Mouse (Mus musculus): Measurements from ENCODE around the gene Tmx2. TPM values are rescaled to one million over a fixed set of nuclear protein-coding genes. Genes with fewer than 3 reads are reported as not detected.

Tmx2 gene
- polyA plus RNA-seq, 1 experiment: 86.0 TPM

DNA sequence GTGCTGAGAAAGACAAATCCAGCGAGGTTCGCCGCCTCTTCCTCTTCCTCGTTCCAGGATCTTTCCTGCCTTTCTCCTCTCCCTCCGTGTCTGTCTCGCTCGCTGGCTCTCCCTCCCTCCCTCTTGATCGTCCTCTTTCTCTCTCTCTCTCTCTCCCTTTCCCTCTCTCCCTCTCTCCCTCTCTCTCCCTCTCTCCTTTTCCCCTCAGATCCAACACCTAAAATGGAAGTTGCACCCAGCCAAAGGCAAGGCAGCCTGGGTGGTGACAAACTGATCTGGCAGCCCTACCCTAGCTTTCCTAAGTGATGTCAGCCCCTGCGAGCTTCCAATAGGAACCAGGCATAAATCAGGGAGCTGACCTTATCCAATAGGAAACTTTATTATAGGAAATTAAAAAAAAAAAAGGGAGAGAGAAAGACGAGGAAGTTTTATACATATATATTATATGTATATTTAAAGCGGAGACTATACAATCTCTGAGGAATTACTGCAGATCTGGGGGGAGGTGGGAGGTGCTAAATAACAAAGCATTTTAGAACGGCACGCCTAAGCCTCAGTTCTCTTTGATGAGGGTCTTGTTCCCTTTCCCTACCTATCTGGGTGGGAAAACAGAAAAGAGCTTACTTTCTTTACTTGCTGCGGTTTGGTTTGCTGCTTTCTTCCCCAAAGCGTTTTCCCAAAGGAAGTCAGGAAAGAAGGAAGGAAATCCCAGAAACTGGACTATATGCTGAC, 28.3 kb downstream of the Tmx2 start, which contains the start of gene Ctnnd1:
TSS of gene Ctnnd1 (minus strand) at position 302 of the 732 bp plus-strand sequence.
- H3K36me3 ChIP-seq (ENCODE audit: control insufficient read depth, insufficient read depth, low read length): no peaks in the 10 kb centered on the region
- peaks cover 6% of the 10 kb centered on the region for H3K4me1 ChIP-seq (ENCODE audit: control insufficient read depth, insufficient read depth, low read length)
- H3K27ac ChIP-seq (ENCODE audit: control insufficient read depth, insufficient read depth, low read depth, low read length): peak within 1 kb of the TSS; percentile 87
- TF ChIP-seq CTCF (IDR thresholded peaks at IDR 0.05; ENCODE audit: control insufficient read depth, insufficient read depth, insufficient replicate concordance, low read depth, low read length) (no peak), POLR2A (IDR thresholded peaks at IDR 0.05; ENCODE audit: control insufficient read depth, low read depth, low read length) (peak; percentile 78)
- peak within 1 kb of the TSS; percentile 86 for H3K4me3 ChIP-seq (ENCODE audit: control insufficient read depth, low read depth, low read length)
- no peaks in the 10 kb centered on the region for H3K27me3 ChIP-seq (ENCODE audit: control insufficient read depth, insufficient read depth, low read length)

DNA sequence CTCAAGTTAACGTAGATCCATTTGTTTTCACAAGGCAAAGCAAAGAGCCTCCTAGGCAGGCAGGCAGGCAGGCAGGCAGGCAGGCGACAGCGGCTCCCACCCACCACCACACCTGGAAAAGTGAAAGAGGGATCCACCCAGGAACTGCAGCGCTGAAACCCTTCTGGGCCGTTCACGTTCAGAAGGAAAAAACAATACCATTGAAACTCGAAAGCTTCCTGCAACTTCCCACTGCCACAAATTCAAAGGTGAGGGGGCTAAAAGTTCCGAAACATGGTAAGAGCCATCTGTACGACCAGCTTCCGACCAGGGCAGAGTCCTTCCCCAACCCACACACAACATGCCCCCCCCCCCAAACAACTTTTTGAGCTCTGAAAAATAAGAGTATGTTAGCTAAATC, 29.3 kb downstream of the Tmx2 start:
- Histone ChIP-seq H3K4me3 (ENCODE audit: control insufficient read depth, low read depth, low read length) (peak overlapping the region; percentile 69), H3K36me3 (ENCODE audit: control insufficient read depth, insufficient read depth, low read length) (no peaks in the 10 kb centered on the region), H3K4me1 (ENCODE audit: control insufficient read depth, insufficient read depth, low read length) (peaks cover 6% of the 10 kb centered on the region), H3K27ac (ENCODE audit: control insufficient read depth, insufficient read depth, low read depth, low read length) (peak overlapping the region; percentile 77), H3K27me3 (ENCODE audit: control insufficient read depth, insufficient read depth, low read length) (no peaks in the 10 kb centered on the region)
- no peak for TF ChIP-seq POLR2A (IDR thresholded peaks at IDR 0.05; ENCODE audit: control insufficient read depth, low read depth, low read length)
- no peak for TF ChIP-seq CTCF (IDR thresholded peaks at IDR 0.05; ENCODE audit: control insufficient read depth, insufficient read depth, insufficient replicate concordance, low read depth, low read length)

GRCm38 (mm10) chr2:84648369-84648768, 30.6 kb downstream of the Tmx2 start:
- Histone ChIP-seq H3K36me3 (ENCODE audit: control insufficient read depth, insufficient read depth, low read length) (no peaks in the 10 kb centered on the region), H3K4me3 (ENCODE audit: control insufficient read depth, low read depth, low read length) (no peak overlapping the region), H3K27ac (ENCODE audit: control insufficient read depth, insufficient read depth, low read depth, low read length) (no peak overlapping the region), H3K27me3 (ENCODE audit: control insufficient read depth, insufficient read depth, low read length) (no peaks in the 10 kb centered on the region), H3K4me1 (ENCODE audit: control insufficient read depth, insufficient read depth, low read length) (peaks cover 8% of the 10 kb centered on the region)
- TF ChIP-seq CTCF (IDR thresholded peaks at IDR 0.05; ENCODE audit: control insufficient read depth, insufficient read depth, insufficient replicate concordance, low read depth, low read length) (no peak), POLR2A (IDR thresholded peaks at IDR 0.05; ENCODE audit: control insufficient read depth, low read depth, low read length) (no peak)

DNA sequence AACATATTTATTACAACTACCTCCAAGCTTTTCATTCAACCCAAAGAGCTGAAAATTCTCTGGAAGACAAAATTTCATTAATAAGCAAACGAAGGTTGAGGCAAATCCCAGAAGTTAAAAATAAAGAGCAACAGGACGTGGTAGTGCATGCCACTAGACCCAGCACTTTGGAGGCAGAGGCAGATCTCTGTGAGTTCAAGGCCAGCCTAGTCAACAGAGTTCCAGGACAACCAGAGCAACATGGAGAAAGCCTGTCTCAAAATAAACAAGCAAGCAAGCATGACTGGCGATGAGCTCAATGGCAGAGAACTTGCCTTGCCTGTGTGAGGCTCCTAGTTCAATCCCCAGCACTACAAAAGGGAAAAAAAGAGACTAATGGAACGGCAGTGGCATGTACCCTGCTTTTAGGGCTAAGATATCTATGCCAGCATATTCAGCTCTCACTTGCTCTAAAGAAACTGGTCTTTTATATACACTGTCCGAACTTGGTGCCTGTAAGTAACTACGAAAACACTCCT, 31.8 kb downstream of the Tmx2 start:
- no peaks in the 10 kb centered on the region for H3K27me3 ChIP-seq (ENCODE audit: control insufficient read depth, insufficient read depth, low read length)
- H3K4me3 ChIP-seq (ENCODE audit: control insufficient read depth, low read depth, low read length): no peak overlapping the region
- no peaks in the 10 kb centered on the region for H3K36me3 ChIP-seq (ENCODE audit: control insufficient read depth, insufficient read depth, low read length)
- TF ChIP-seq CTCF (IDR thresholded peaks at IDR 0.05; ENCODE audit: control insufficient read depth, insufficient read depth, insufficient replicate concordance, low read depth, low read length) (no peak), POLR2A (IDR thresholded peaks at IDR 0.05; ENCODE audit: control insufficient read depth, low read depth, low read length) (no peak)
- peaks cover 8% of the 10 kb centered on the region for H3K4me1 ChIP-seq (ENCODE audit: control insufficient read depth, insufficient read depth, low read length)
- no peak overlapping the region for H3K27ac ChIP-seq (ENCODE audit: control insufficient read depth, insufficient read depth, low read depth, low read length)

GRCm38 (mm10) chr2:84646138-84646537, 32.8 kb downstream of the Tmx2 start:
- H3K36me3 ChIP-seq (ENCODE audit: control insufficient read depth, insufficient read depth, low read length): no peaks in the 10 kb centered on the region; the same call in 1 of the 2 replicates
- TF ChIP-seq POLR2A (IDR thresholded peaks at IDR 0.05; ENCODE audit: control insufficient read depth, low read depth, low read length): no peak
- TF ChIP-seq CTCF (IDR thresholded peaks at IDR 0.05; ENCODE audit: control insufficient read depth, insufficient read depth, insufficient replicate concordance, low read depth, low read length): no peak
- H3K27me3 ChIP-seq (ENCODE audit: control insufficient read depth, insufficient read depth, low read length): no peaks in the 10 kb centered on the region
- no peak overlapping the region for H3K27ac ChIP-seq (ENCODE audit: control insufficient read depth, insufficient read depth, low read depth, low read length)
- peaks cover 8% of the 10 kb centered on the region for H3K4me1 ChIP-seq (ENCODE audit: control insufficient read depth, insufficient read depth, low read length)
- H3K4me3 ChIP-seq (ENCODE audit: control insufficient read depth, low read depth, low read length): no peak overlapping the region

DNA sequence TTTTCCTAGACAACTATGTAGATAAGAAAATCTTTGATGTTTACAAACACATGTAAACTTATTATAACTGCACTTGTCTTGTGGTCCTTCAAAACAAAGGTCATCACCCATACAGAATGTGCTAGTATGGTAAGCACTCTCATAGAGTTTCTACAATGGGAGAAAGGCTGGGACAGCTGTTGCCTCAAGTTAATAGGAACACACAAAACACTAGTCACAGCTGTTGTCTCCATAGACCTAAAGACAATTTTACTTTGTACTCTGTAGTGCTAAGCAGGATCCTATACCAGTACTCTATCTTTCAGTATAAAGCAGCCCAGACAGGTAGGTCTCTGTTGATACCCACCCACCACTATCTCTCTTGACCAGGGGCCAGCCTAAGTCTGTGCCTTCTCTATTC, 38.1 kb downstream of the Tmx2 start:
- no peak overlapping the region for H3K27ac ChIP-seq (ENCODE audit: control insufficient read depth, insufficient read depth, low read depth, low read length)
- H3K27me3 ChIP-seq (ENCODE audit: control insufficient read depth, insufficient read depth, low read length): no peaks in the 10 kb centered on the region
- H3K4me1 ChIP-seq (ENCODE audit: control insufficient read depth, insufficient read depth, low read length): peaks cover 4% of the 10 kb centered on the region
- TF ChIP-seq CTCF (IDR thresholded peaks at IDR 0.05; ENCODE audit: control insufficient read depth, insufficient read depth, insufficient replicate concordance, low read depth, low read length): no peak
- no peak for TF ChIP-seq POLR2A (IDR thresholded peaks at IDR 0.05; ENCODE audit: control insufficient read depth, low read depth, low read length)
- no peaks in the 10 kb centered on the region; the same call in 1 of the 2 replicates for H3K36me3 ChIP-seq (ENCODE audit: control insufficient read depth, insufficient read depth, low read length)
- H3K4me3 ChIP-seq (ENCODE audit: control insufficient read depth, low read depth, low read length): no peak overlapping the region

GRCm38 (mm10) chr2:84638428-84639220, 40.3 kb downstream of the Tmx2 start:
- no peaks in the 10 kb centered on the region for H3K27me3 ChIP-seq (ENCODE audit: control insufficient read depth, insufficient read depth, low read length)
- H3K4me3 ChIP-seq (ENCODE audit: control insufficient read depth, low read depth, low read length): no peak overlapping the region
- H3K27ac ChIP-seq (ENCODE audit: control insufficient read depth, insufficient read depth, low read depth, low read length): no peak overlapping the region
- TF ChIP-seq POLR2A (IDR thresholded peaks at IDR 0.05; ENCODE audit: control insufficient read depth, low read depth, low read length) (no peak), CTCF (IDR thresholded peaks at IDR 0.05; ENCODE audit: control insufficient read depth, insufficient read depth, insufficient replicate concordance, low read depth, low read length) (no peak)
- no peaks in the 10 kb centered on the region; the same call in 1 of the 2 replicates for H3K36me3 ChIP-seq (ENCODE audit: control insufficient read depth, insufficient read depth, low read length)
- H3K4me1 ChIP-seq (ENCODE audit: control insufficient read depth, insufficient read depth, low read length): peaks cover 2% of the 10 kb centered on the region; the same call in 1 of the 2 replicates

Measured in testis, adult 2 months (tissue).